Mouse (Mus musculus) hindbrain, postnatal 0 days (tissue): ENCODE measurements at regions not wholly inside any gene's neighbourhood (a gene's known extent, or its start where the extent isn't known, plus 50 kb on each side); places are given as distances from the start of the nearest gene placed in this dataset.
"Not testable (repeated sequence)": the region's sequence is repeated elsewhere in the genome, so short reads cannot be mapped to it uniquely, and the experiment has no call there.

Source experiments
- ATAC-seq: fragments of 200-750 bp; cut with Nextera tagmentation; 2 replicates; pipeline ENCODE4 v1.8.0; 2017; ENCODE audit warnings: mild to moderate bottlenecking, moderate TSS enrichment, moderate library complexity
- DNase-seq: peaks from one replicate; pipeline ENCODE4 v3.0.0-alpha.2; 2015; ENCODE audit warnings: low spot score
- H3K27ac ChIP-seq: fragments of 300-500 bp; sonication (generic); 2 replicates; pipeline ENCODE4 v1.5.1; 2014; ENCODE audit warnings: mild to moderate bottlenecking
- H3K27me3 ChIP-seq: fragments of 300-500 bp; sonication (generic); 2 replicates; pipeline ENCODE4 v1.6.1; 2014; ENCODE audit warnings: low read length, mixed read lengths; ENCODE audit not compliant: insufficient read depth
- H3K36me3 ChIP-seq: fragments of 300-500 bp; sonication (generic); 2 replicates; pipeline ENCODE4 v1.6.1; 2014; ENCODE audit warnings: low read length, mixed read lengths; ENCODE audit not compliant: insufficient read depth
- H3K4me1 ChIP-seq: fragments of 300-500 bp; sonication (generic); 2 replicates; pipeline ENCODE4 v1.6.1; 2014; ENCODE audit warnings: antibody characterized with exemption, low read length, mixed read lengths; ENCODE audit not compliant: insufficient read depth
- H3K4me2 ChIP-seq: fragments of 300-500 bp; sonication (generic); 2 replicates; pipeline ENCODE4 v1.6.1; 2014; ENCODE audit warnings: low read depth, mild to moderate bottlenecking, low read length, moderate library complexity, mixed read lengths
- H3K4me3 ChIP-seq: fragments of 300-500 bp; sonication (generic); 2 replicates; pipeline ENCODE4 v1.5.1; 2014; ENCODE audit warnings: low read length
- H3K9ac ChIP-seq: fragments of 300-500 bp; sonication (generic); replicated peaks from 2 replicates; pipeline ENCODE4 v1.6.1; 2014; ENCODE audit warnings: mild to moderate bottlenecking, low read length, moderate library complexity, mixed read lengths
- H3K9me3 ChIP-seq: fragments of 300-500 bp; sonication (generic); 2 replicates; pipeline ENCODE4 v1.6.1; 2016; ENCODE audit warnings: low read length, mixed read lengths
- CTCF ChIP-seq: IDR thresholded peaks from 2 replicates; pipeline ENCODE4 v1.5.1; 2016; ENCODE audit warnings: antibody characterized with exemption, control low read depth, low read depth
- WGBS: fragments of 180-500 bp; shearing (Covaris S2); extraction: QIAGEN DNeasy Blood & Tissue Kit; methylation state at CpG from one replicate; pipeline ENCODE4 v1.1.7; 2014; 5-methylcytosine and 5-hydroxymethylcytosine counted together

GRCm38 (mm10) chr3:6004423-6004822, 253.8 kb downstream of the Gm8797 start:
- Histone ChIP-seq H3K4me2 (no peak overlapping the region), H3K4me3 (no peak overlapping the region), H3K9ac (no peak overlapping the region), H3K27me3 (no peaks in the 10 kb centered on the region), H3K36me3 (no peaks in the 10 kb centered on the region), H3K4me1 (no peaks in the 10 kb centered on the region), H3K9me3 (no peaks in the 10 kb centered on the region), H3K27ac (no peak overlapping the region)
- DNase-seq (no peak), ATAC-seq (no peak)
- 78% methylated on average over 1 of the region's 1 CpGs for WGBS
- no peak for TF ChIP-seq CTCF

- H3K4me2 ChIP-seq: no peak overlapping the region
- H3K27me3 ChIP-seq: no peaks in the 10 kb centered on the region
- 76% methylated on average over 1 of the region's 1 CpGs for WGBS
- H3K4me3 ChIP-seq: no peak overlapping the region
- H3K9ac ChIP-seq: no peak overlapping the region
- H3K9me3 ChIP-seq: no peaks in the 10 kb centered on the region
- TF ChIP-seq CTCF: no peak
- H3K27ac ChIP-seq: no peak overlapping the region
- DNase-seq (no peak), ATAC-seq (no peak)
- H3K4me1 ChIP-seq: no peaks in the 10 kb centered on the region
- H3K36me3 ChIP-seq: no peaks in the 10 kb centered on the region
These were observed 268.1 kb downstream of the Gm8797 start for GRCm38 (mm10) chr3:6018749-6019148.

- H3K27me3 ChIP-seq, H3K9me3 ChIP-seq, DNase-seq, H3K27ac ChIP-seq, H3K4me2 ChIP-seq, ATAC-seq, H3K4me3 ChIP-seq, H3K4me1 ChIP-seq, H3K36me3 ChIP-seq, H3K9ac ChIP-seq: not testable (repeated sequence)
- 75% methylated on average over 3 of the region's 3 CpGs for WGBS
These were observed 290.7 kb downstream of the Gm8797 start for GRCm38 (mm10) chr3:6041325-6041724.

- H3K27me3 ChIP-seq: no peaks in the 10 kb centered on the region
- no peak for ATAC-seq
These were observed 299.0 kb downstream of the Gm8797 start for GRCm38 (mm10) chr3:6049472-6050045.

GRCm38 (mm10) chr3:6051901-6052300, 301.3 kb downstream of the Gm8797 start:
- Histone ChIP-seq H3K4me2 (no peak overlapping the region), H3K27me3 (no peaks in the 10 kb centered on the region), H3K27ac (no peak overlapping the region), H3K4me3 (no peak overlapping the region), H3K36me3 (no peaks in the 10 kb centered on the region), H3K9ac (no peak overlapping the region), H3K4me1 (no peaks in the 10 kb centered on the region), H3K9me3 (no peaks in the 10 kb centered on the region; the same call in 1 of the 2 replicates)
- ATAC-seq (no peak), DNase-seq (no peak)
- TF ChIP-seq CTCF: no peak
- WGBS: 83% methylated on average over 2 of the region's 2 CpGs

More at GRCm38 (mm10) chr3:6049472-6050045, 299.0 kb downstream of the Gm8797 start:
- no peak for DNase-seq
- H3K9me3 ChIP-seq: no peaks in the 10 kb centered on the region; the same call in 1 of the 2 replicates
- H3K9ac ChIP-seq: no peak overlapping the region
- WGBS: 92% methylated on average over 4 of the region's 4 CpGs
- H3K36me3 ChIP-seq: no peaks in the 10 kb centered on the region
- no peak for TF ChIP-seq CTCF
- no peak overlapping the region for H3K4me3 ChIP-seq
- no peak overlapping the region for H3K4me2 ChIP-seq
- no peaks in the 10 kb centered on the region for H3K4me1 ChIP-seq
- H3K27ac ChIP-seq: no peak overlapping the region

- no peaks in the 10 kb centered on the region for H3K4me1 ChIP-seq
- H3K4me3 ChIP-seq: no peak overlapping the region
- no peak for ATAC-seq
- H3K27me3 ChIP-seq: no peaks in the 10 kb centered on the region
- H3K27ac ChIP-seq: no peak overlapping the region
- no peak overlapping the region for H3K4me2 ChIP-seq
- no peak for DNase-seq
- WGBS: 26% methylated on average over 1 of the region's 1 CpGs
- H3K9ac ChIP-seq: no peak overlapping the region
- H3K9me3 ChIP-seq: no peaks in the 10 kb centered on the region
- TF ChIP-seq CTCF: no peak
- H3K36me3 ChIP-seq: no peaks in the 10 kb centered on the region
These were observed 333.2 kb downstream of the Gm8797 start for GRCm38 (mm10) chr3:6083855-6084254.

GRCm38 (mm10) chr3:6087267-6087666, 336.7 kb downstream of the Gm8797 start:
- no peaks in the 10 kb centered on the region for H3K9me3 ChIP-seq
- ATAC-seq (no peak), DNase-seq (no peak)
- H3K4me1 ChIP-seq: no peaks in the 10 kb centered on the region
- no peak for TF ChIP-seq CTCF
- H3K9ac ChIP-seq: no peak overlapping the region
- WGBS: 73% methylated on average over 9 of the region's 9 CpGs
- H3K36me3 ChIP-seq: no peaks in the 10 kb centered on the region
- no peak overlapping the region for H3K4me3 ChIP-seq
- no peak overlapping the region for H3K27ac ChIP-seq
- H3K27me3 ChIP-seq: no peaks in the 10 kb centered on the region
- H3K4me2 ChIP-seq: no peak overlapping the region
